Comparison of ENCODE assay signal across 7 mouse cellular contexts in genomic region chr14:18271666-18272065, GRCm38 (mm10). TPM values are rescaled to one million over a fixed set of nuclear protein-coding genes. Genes with fewer than 3 reads are reported as not detected.
DNase-seq lines count a peak whose midpoint lies in the region; ATAC-seq lines count a peak whose summit lies in the region.

No protein-coding gene starts in this region.

- no peaks in the 10 kb centered on the region for H3K27me3 ChIP-seq in lung, embryonic 16.5 days (ENCODE audit: control insufficient read depth, insufficient read depth, low read depth, low read length)
- H3K27me3 ChIP-seq in embryonic facial prominence, embryonic 13.5 days, result no peaks in the 10 kb centered on the region
- H3K27me3 ChIP-seq in limb, embryonic 12.5 days, result no peaks in the 10 kb centered on the region
- H3K27me3 ChIP-seq in stomach, embryonic 15.5 days (replicated peaks), result no peaks in the 10 kb centered on the region

- no peak for DNase-seq in lung, adult 18-20 months
- no peak for DNase-seq in spleen, postnatal 4 days (ENCODE audit: low spot score in 2 of 2)
- DNase-seq in frontal cortex, adult 2 months (ENCODE audit: extremely low spot score in 1 of 2, low spot score in 1 of 2), result no peak

- H3K36me3 ChIP-seq in lung, embryonic 16.5 days (ENCODE audit: control insufficient read depth, insufficient read depth, low read length), result peaks cover 12% of the 10 kb centered on the region
- peaks cover 18% of the 10 kb centered on the region for H3K36me3 ChIP-seq in embryonic facial prominence, embryonic 13.5 days
- peaks cover 34% of the 10 kb centered on the region for H3K36me3 ChIP-seq in limb, embryonic 12.5 days
- H3K36me3 ChIP-seq in stomach, embryonic 15.5 days, result peaks cover 11% of the 10 kb centered on the region; the same call in 1 of the 2 replicates

- H3K4me1 ChIP-seq in lung, embryonic 16.5 days (replicated peaks; ENCODE audit: control insufficient read depth, insufficient read depth, low read length), result peaks cover 12% of the 10 kb centered on the region
- H3K4me1 ChIP-seq in embryonic facial prominence, embryonic 13.5 days, result peaks cover 12% of the 10 kb centered on the region
- H3K4me1 ChIP-seq in limb, embryonic 12.5 days (replicated peaks), result peaks cover 7% of the 10 kb centered on the region
- H3K4me1 ChIP-seq in stomach, embryonic 15.5 days, result no peaks in the 10 kb centered on the region

- WGBS in lung, embryonic 16.5 days, result 3% methylated on average over 5 of the region's 7 CpGs
- 3% methylated on average over 7 of the region's 7 CpGs for WGBS in embryonic facial prominence, embryonic 13.5 days
- WGBS in limb, embryonic 12.5 days, result 6% methylated on average over 7 of the region's 7 CpGs
- WGBS in stomach, embryonic 15.5 days, result 4% methylated on average over 7 of the region's 7 CpGs

- peak overlapping the region; percentile 66 for H3K4me2 ChIP-seq in lung, embryonic 16.5 days (ENCODE audit: low read depth, low read length)
- H3K4me2 ChIP-seq in embryonic facial prominence, embryonic 13.5 days, result peak overlapping the region; percentile 64
- H3K4me2 ChIP-seq in limb, embryonic 12.5 days, result peak overlapping the region; percentile 65
- H3K4me2 ChIP-seq in stomach, embryonic 15.5 days, result peak overlapping the region; percentile 59

- H3K9ac ChIP-seq in lung, embryonic 16.5 days (ENCODE audit: low read length), result peak overlapping the region; percentile 76
- peak overlapping the region; percentile 77 for H3K9ac ChIP-seq in embryonic facial prominence, embryonic 13.5 days
- H3K9ac ChIP-seq in limb, embryonic 12.5 days (replicated peaks), result peak overlapping the region; percentile 71
- no peak overlapping the region for H3K9ac ChIP-seq in stomach, embryonic 15.5 days

- no peaks in the 10 kb centered on the region for H3K9me3 ChIP-seq in lung, embryonic 16.5 days (ENCODE audit: control insufficient read depth, low read length)
- H3K9me3 ChIP-seq in embryonic facial prominence, embryonic 13.5 days, result no peaks in the 10 kb centered on the region
- no peaks in the 10 kb centered on the region for H3K9me3 ChIP-seq in limb, embryonic 12.5 days
- H3K9me3 ChIP-seq in stomach, embryonic 15.5 days, result no peaks in the 10 kb centered on the region

- H3K27ac ChIP-seq in lung, embryonic 16.5 days (ENCODE audit: low read length), result no peak overlapping the region
- peak overlapping the region; percentile 83; the same call in 1 of the 2 replicates for H3K27ac ChIP-seq in embryonic facial prominence, embryonic 13.5 days
- no peak overlapping the region for H3K27ac ChIP-seq in limb, embryonic 12.5 days
- H3K27ac ChIP-seq in stomach, embryonic 15.5 days, result no peak overlapping the region; the same call in 1 of the 2 replicates

- no peak for ATAC-seq in lung, embryonic 16.5 days (ENCODE audit: low read depth)
- no peak for ATAC-seq in embryonic facial prominence, embryonic 13.5 days (ENCODE audit: insufficient number of reproducible peaks, insufficient read depth, low FRiP score, low TSS enrichment, low read depth)
- no peak for ATAC-seq in limb, embryonic 12.5 days (ENCODE audit: insufficient number of reproducible peaks, insufficient read depth, low FRiP score, low TSS enrichment, low read depth)
- ATAC-seq in stomach, embryonic 15.5 days (ENCODE audit: insufficient read depth, low FRiP score, low read depth), result no peak

- H3K4me3 ChIP-seq in lung, embryonic 16.5 days (ENCODE audit: low read length), result peak overlapping the region; percentile 94
- H3K4me3 ChIP-seq in embryonic facial prominence, embryonic 13.5 days, result peak overlapping the region; percentile 85
- H3K4me3 ChIP-seq in limb, embryonic 12.5 days (replicated peaks), result peak overlapping the region; percentile 85
- peak overlapping the region; percentile 87 for H3K4me3 ChIP-seq in stomach, embryonic 15.5 days (replicated peaks)

RNA-seq across cellular contexts. Expression of gene Rpl15, which starts 0.5 kb away (rescaled TPM):
- polyA plus RNA-seq in lung, embryonic 16.5 days (2015; fragmentation: Nextera tagmentation; extraction: Ambion mirVana), result 402 and 435 TPM in 2 replicates
- polyA plus RNA-seq in embryonic facial prominence, embryonic 13.5 days (2015; fragmentation: Nextera tagmentation; extraction: Ambion mirVana), result 387 and 439 TPM in 2 replicates
- 430 and 466 TPM in 2 replicates for polyA plus RNA-seq in limb, embryonic 12.5 days (2016; fragmentation: Nextera tagmentation; extraction: Ambion mirVana)
- polyA plus RNA-seq in stomach, embryonic 15.5 days (2015; fragmentation: Nextera tagmentation; extraction: Ambion mirVana), result 343 and 434 TPM in 2 replicates
- polyA plus RNA-seq in frontal cortex, adult 2 months (2012; rRNA removed), result 317 and 423 TPM in 2 replicates

RNA-seq across cellular contexts. Expression of gene Nkiras1, which starts 0.7 kb away (rescaled TPM):
- 12.8 and 14.6 TPM in 2 replicates for polyA plus RNA-seq in lung, embryonic 16.5 days (2015; fragmentation: Nextera tagmentation; extraction: Ambion mirVana)
- 19.1 and 23.4 TPM in 2 replicates for polyA plus RNA-seq in embryonic facial prominence, embryonic 13.5 days (2015; fragmentation: Nextera tagmentation; extraction: Ambion mirVana)
- polyA plus RNA-seq in limb, embryonic 12.5 days (2016; fragmentation: Nextera tagmentation; extraction: Ambion mirVana), result 16.4 and 21.2 TPM in 2 replicates
- 17.2 and 17.7 TPM in 2 replicates for polyA plus RNA-seq in stomach, embryonic 15.5 days (2015; fragmentation: Nextera tagmentation; extraction: Ambion mirVana)
- polyA plus RNA-seq in frontal cortex, adult 2 months (2012; rRNA removed), result 128 and 134 TPM in 2 replicates

RNA-seq across cellular contexts. Expression of gene Nr1d2, which starts 32.7 kb away (rescaled TPM):
- 4.8 and 5.5 TPM in 2 replicates for polyA plus RNA-seq in lung, embryonic 16.5 days (2015; fragmentation: Nextera tagmentation; extraction: Ambion mirVana)
- 6.9 and 7.9 TPM in 2 replicates for polyA plus RNA-seq in embryonic facial prominence, embryonic 13.5 days (2015; fragmentation: Nextera tagmentation; extraction: Ambion mirVana)
- 5.4 and 7.0 TPM in 2 replicates for polyA plus RNA-seq in limb, embryonic 12.5 days (2016; fragmentation: Nextera tagmentation; extraction: Ambion mirVana)
- 6.7 and 8.2 TPM in 2 replicates for polyA plus RNA-seq in stomach, embryonic 15.5 days (2015; fragmentation: Nextera tagmentation; extraction: Ambion mirVana)
- 61.6 and 65.4 TPM in 2 replicates for polyA plus RNA-seq in frontal cortex, adult 2 months (2012; rRNA removed)

RNA-seq across cellular contexts. Expression of gene Ube2e1, which starts 60.0 kb away (rescaled TPM):
- polyA plus RNA-seq in lung, embryonic 16.5 days (2015; fragmentation: Nextera tagmentation; extraction: Ambion mirVana), result 117 and 122 TPM in 2 replicates
- 156 and 158 TPM in 2 replicates for polyA plus RNA-seq in embryonic facial prominence, embryonic 13.5 days (2015; fragmentation: Nextera tagmentation; extraction: Ambion mirVana)
- polyA plus RNA-seq in limb, embryonic 12.5 days (2016; fragmentation: Nextera tagmentation; extraction: Ambion mirVana), result 172 and 185 TPM in 2 replicates
- polyA plus RNA-seq in stomach, embryonic 15.5 days (2015; fragmentation: Nextera tagmentation; extraction: Ambion mirVana), result 130 and 140 TPM in 2 replicates
- 112 and 124 TPM in 2 replicates for polyA plus RNA-seq in frontal cortex, adult 2 months (2012; rRNA removed)
